8 mouse cellular contexts compared by ENCODE assay signal in genomic region chr11:31370436-31371230, GRCm38 (mm10). TPM values are rescaled to one million over a fixed set of nuclear protein-coding genes. Genes with fewer than 3 reads are reported as not detected.
DNase-seq lines count a peak whose midpoint lies in the region; ATAC-seq and TF ChIP-seq lines count a peak whose summit lies in the region.

No protein-coding gene starts in this region.

- no peaks in the 10 kb centered on the region for H3K9me3 ChIP-seq in heart, embryonic 14.5 days (ENCODE audit: control insufficient read depth, low read length)
- H3K9me3 ChIP-seq in embryonic facial prominence, embryonic 13.5 days = no peaks in the 10 kb centered on the region
- H3K9me3 ChIP-seq in kidney, postnatal 0 days (replicated peaks; ENCODE audit: low read length) = no peaks in the 10 kb centered on the region
- H3K9me3 ChIP-seq in neural tube, embryonic 12.5 days = no peaks in the 10 kb centered on the region

- peak overlapping the region; percentile 79 for H3K9ac ChIP-seq in heart, embryonic 14.5 days (ENCODE audit: low read length)
- H3K9ac ChIP-seq in embryonic facial prominence, embryonic 13.5 days = 0 out of 2 replicates have a peak overlapping the region, but pooled peaks have one; percentile 46
- H3K9ac ChIP-seq in kidney, postnatal 0 days (ENCODE audit: low read depth, low read length) = no peak overlapping the region
- 0 out of 2 replicates have a peak overlapping the region, but pooled peaks have one; percentile 33 for H3K9ac ChIP-seq in neural tube, embryonic 12.5 days

- no peak for ATAC-seq in heart, embryonic 14.5 days (ENCODE audit: insufficient number of reproducible peaks, insufficient read depth, low FRiP score, low read depth)
- 0 out of 2 replicates have a peak, but pooled peaks have one; percentile 1 for ATAC-seq in embryonic facial prominence, embryonic 13.5 days (ENCODE audit: insufficient number of reproducible peaks, insufficient read depth, low FRiP score, low TSS enrichment, low read depth)
- ATAC-seq in kidney, postnatal 0 days (replicated peaks; ENCODE audit: low FRiP score, low read depth) = no peak
- no peak; the same call in 1 of the 2 replicates for ATAC-seq in neural tube, embryonic 12.5 days (ENCODE audit: low FRiP score, low read depth)

- DNase-seq in heart, adult 8-10 months (ENCODE audit: low spot score) = no peak
- DNase-seq in kidney, postnatal 0 days (ENCODE audit: low spot score) = no peak
- DNase-seq in urinary bladder, adult 18-20 months (ENCODE audit: low spot score in 2 of 2) = no peak
- no peak for DNase-seq in layer of hippocampus, adult 9-10 months (ENCODE audit: low spot score)
- no peak for DNase-seq in spleen, adult 18-20 months

- H3K4me1 ChIP-seq in heart, embryonic 14.5 days (ENCODE audit: control insufficient read depth in 2 of 2, insufficient read depth in 2 of 2, low read length in 2 of 2) = peaks cover 7 to 10% of the 10 kb centered on the region in 2 experiments
- peaks cover 27% of the 10 kb centered on the region for H3K4me1 ChIP-seq in embryonic facial prominence, embryonic 13.5 days
- peaks cover 16% of the 10 kb centered on the region for H3K4me1 ChIP-seq in kidney, postnatal 0 days (replicated peaks; ENCODE audit: insufficient read depth, low read length)
- H3K4me1 ChIP-seq in neural tube, embryonic 12.5 days = peaks cover 26% of the 10 kb centered on the region

- peaks cover 7% of the 10 kb centered on the region for H3K27me3 ChIP-seq in heart, embryonic 14.5 days (ENCODE audit: control insufficient read depth, insufficient read depth, low read length)
- H3K27me3 ChIP-seq in embryonic facial prominence, embryonic 13.5 days = peaks cover 80% of the 10 kb centered on the region
- H3K27me3 ChIP-seq in kidney, postnatal 0 days (ENCODE audit: insufficient read depth, low read length) = peaks cover 18% of the 10 kb centered on the region
- peaks cover 35% of the 10 kb centered on the region for H3K27me3 ChIP-seq in neural tube, embryonic 12.5 days (replicated peaks)

- peak overlapping the region; percentile 56 to 62 for H3K4me3 ChIP-seq in heart, embryonic 14.5 days (ENCODE audit: control insufficient read depth in 1 of 2, insufficient read depth in 1 of 2, low read depth in 1 of 2, low read length in 2 of 2)
- peak overlapping the region; percentile 58 for H3K4me3 ChIP-seq in embryonic facial prominence, embryonic 13.5 days
- peak overlapping the region; percentile 47 for H3K4me3 ChIP-seq in kidney, postnatal 0 days (replicated peaks; ENCODE audit: low read depth, low read length)
- peak overlapping the region; percentile 54 for H3K4me3 ChIP-seq in neural tube, embryonic 12.5 days

- under 1% methylated on average over 24 of the region's 24 CpGs for WGBS in heart, embryonic 14.5 days
- WGBS in embryonic facial prominence, embryonic 13.5 days = 3% methylated on average over 17 of the region's 24 CpGs
- WGBS in kidney, postnatal 0 days = 1% methylated on average over 24 of the region's 24 CpGs
- WGBS in neural tube, embryonic 12.5 days = 2% methylated on average over 22 of the region's 24 CpGs

- H3K36me3 ChIP-seq in heart, embryonic 14.5 days (ENCODE audit: control insufficient read depth, insufficient read depth, low read length) = no peaks in the 10 kb centered on the region
- no peaks in the 10 kb centered on the region for H3K36me3 ChIP-seq in embryonic facial prominence, embryonic 13.5 days
- no peaks in the 10 kb centered on the region for H3K36me3 ChIP-seq in kidney, postnatal 0 days (ENCODE audit: insufficient read depth, low read length)
- no peaks in the 10 kb centered on the region for H3K36me3 ChIP-seq in neural tube, embryonic 12.5 days

- peak overlapping the region; percentile 99 for H3K4me2 ChIP-seq in heart, embryonic 14.5 days (ENCODE audit: low read length)
- H3K4me2 ChIP-seq in embryonic facial prominence, embryonic 13.5 days = peak overlapping the region; percentile 99
- peak overlapping the region; percentile 96 for H3K4me2 ChIP-seq in kidney, postnatal 0 days (ENCODE audit: low read length)
- H3K4me2 ChIP-seq in neural tube, embryonic 12.5 days (replicated peaks) = peak overlapping the region; percentile 99

- no peak overlapping the region for H3K27ac ChIP-seq in heart, embryonic 14.5 days (replicated peaks in 1 of 2; ENCODE audit: control insufficient read depth in 1 of 2, insufficient read depth in 1 of 2, low read depth in 2 of 2, low read length in 2 of 2)
- H3K27ac ChIP-seq in embryonic facial prominence, embryonic 13.5 days = no peak overlapping the region
- no peak overlapping the region for H3K27ac ChIP-seq in kidney, postnatal 0 days
- no peak overlapping the region for H3K27ac ChIP-seq in neural tube, embryonic 12.5 days

- TF ChIP-seq CTCF in kidney, postnatal 0 days (IDR thresholded peaks at IDR 0.05; ENCODE audit: low read depth) = no peak

RNA-seq across cellular contexts. Expression of gene Stc2, which starts 0.8 kb away (rescaled TPM):
- 1.7 and 2.5 TPM in 2 replicates for polyA plus RNA-seq in heart, embryonic 14.5 days (2014; fragmentation: Nextera tagmentation; extraction: Ambion mirVana)
- total RNA-seq in heart, adult 8-10 months (2022) = 10 to 100 TPM; 11.2 to 23.3 (median 17.7) TPM
- 1.2 and 1.4 TPM in 2 replicates for polyA plus RNA-seq in embryonic facial prominence, embryonic 13.5 days (2015; fragmentation: Nextera tagmentation; extraction: Ambion mirVana)
- polyA plus RNA-seq in kidney, postnatal 0 days (2015; fragmentation: Nextera tagmentation; extraction: Ambion mirVana) = 2.6 and 2.9 TPM in 2 replicates
- polyA plus RNA-seq in neural tube, embryonic 12.5 days (2016; fragmentation: Nextera tagmentation; extraction: Ambion mirVana) = 0.94 and 1.2 TPM in 2 replicates
